Comparison of ENCODE assay signal across 13 mouse cellular contexts in genomic region chr9:43419993-43420715, GRCm38 (mm10).
DNase-seq lines count a peak whose midpoint lies in the region; ATAC-seq lines count a peak whose summit lies in the region.
"Had no signal": no experiment of that assay in that cellular context is flagged by ENCODE, and none has a peak within 500 bp of the region (broad histone marks: within the 10 kb centered on the region; RNA-seq: fewer than 3 reads in every experiment).

No protein-coding gene starts in this region.

- 30% methylated on average over 17 of the region's 17 CpGs for WGBS in limb, embryonic 11.5 days
- WGBS in limb, embryonic 10.5 days: 30% methylated on average over 17 of the region's 17 CpGs
- WGBS in embryonic facial prominence, embryonic 14.5 days: 20% methylated on average over 17 of the region's 17 CpGs
- whole genome bisulfite sequencing in midbrain, embryonic 12.5 days: 12% methylated on average over 17 of the region's 17 CpGs

- H3K4me1 ChIP-seq in limb, embryonic 11.5 days (ENCODE audit: control insufficient read depth, insufficient read depth, low read length): no peaks in the 10 kb centered on the region; the same call in 1 of the 2 replicates
- peaks cover 18% of the 10 kb centered on the region for H3K4me1 ChIP-seq in limb, embryonic 10.5 days
- no peaks in the 10 kb centered on the region for H3K4me1 ChIP-seq in embryonic facial prominence, embryonic 14.5 days (ENCODE audit: control insufficient read depth, insufficient read depth, low read length)
- peaks cover 16% of the 10 kb centered on the region; the same call in 1 of the 2 replicates for H3K4me1 ChIP-seq in midbrain, embryonic 12.5 days
- H3K4me1 ChIP-seq: intestine, embryonic 15.5 days had no signal

- no peak for DNase-seq in limb, embryonic 11.5 days (ENCODE audit: low spot score)
- no peak for DNase-seq in limb, embryonic 10.5 days (ENCODE audit: low spot score)
- no peak for DNase-seq in embryonic facial prominence, embryonic 14.5 days (ENCODE audit: low spot score)
- peak; percentile 66 for DNase-seq in retina, postnatal 1 day
- DNase-seq in gastrocnemius, postnatal 14 days: no peak
- DNase-seq in Muller cell, postnatal 12 days (ENCODE audit: inconsistent ontology term): no peak
- DNase-seq in frontal cortex, postnatal 14 days (ENCODE audit: low spot score in 2 of 2): no peak
- DNase-seq: cerebellum, postnatal 10 days; kidney, postnatal 4 days had no signal

- H3K27me3 ChIP-seq in limb, embryonic 11.5 days (ENCODE audit: control insufficient read depth, insufficient read depth, low read length): no peaks in the 10 kb centered on the region
- H3K27me3 ChIP-seq in limb, embryonic 10.5 days (ENCODE audit: low read depth, poor library complexity, severe bottlenecking): peaks cover 36% of the 10 kb centered on the region
- H3K27me3 ChIP-seq in embryonic facial prominence, embryonic 14.5 days (replicated peaks; ENCODE audit: control insufficient read depth, insufficient read depth, low read length): 0 out of 2 replicates have a peak, but pooled peaks cover 7% of the 10 kb centered on the region
- peaks cover 51% of the 10 kb centered on the region for H3K27me3 ChIP-seq in midbrain, embryonic 12.5 days
- H3K27me3 ChIP-seq: intestine, embryonic 15.5 days had no signal

- H3K27ac ChIP-seq in limb, embryonic 11.5 days (replicated peaks; ENCODE audit: low read depth, low read length): no peak overlapping the region
- no peak overlapping the region for H3K27ac ChIP-seq in limb, embryonic 10.5 days
- no peak overlapping the region for H3K27ac ChIP-seq in embryonic facial prominence, embryonic 14.5 days (replicated peaks; ENCODE audit: low read depth, low read length)
- peak overlapping the region; percentile 22; the same call in 1 of the 2 replicates for H3K27ac ChIP-seq in midbrain, embryonic 12.5 days (replicated peaks)
- H3K27ac ChIP-seq: intestine, embryonic 15.5 days; stomach, postnatal 0 days had no signal

- H3K4me2 ChIP-seq in limb, embryonic 11.5 days (ENCODE audit: low read depth, severe bottlenecking): peak overlapping the region; percentile 7; the same call in 1 of the 2 replicates
- H3K4me2 ChIP-seq in embryonic facial prominence, embryonic 14.5 days (ENCODE audit: low read depth, low read length): 0 out of 2 replicates have a peak overlapping the region, but pooled peaks have one; percentile 17
- peak overlapping the region; percentile 49 for H3K4me2 ChIP-seq in midbrain, embryonic 12.5 days (replicated peaks)
- H3K4me2 ChIP-seq: intestine, embryonic 15.5 days had no signal

- no peak for ATAC-seq in limb, embryonic 11.5 days (ENCODE audit: insufficient number of reproducible peaks, low FRiP score, low TSS enrichment, low read depth)
- no peak for ATAC-seq in embryonic facial prominence, embryonic 14.5 days (ENCODE audit: low read depth)
- ATAC-seq in midbrain, embryonic 12.5 days (ENCODE audit: low FRiP score, low read depth): peak; percentile 62
- ATAC-seq: intestine, embryonic 15.5 days had no signal

- H3K36me3 ChIP-seq in limb, embryonic 11.5 days (ENCODE audit: control insufficient read depth, insufficient read depth, low read length): no peaks in the 10 kb centered on the region
- no peaks in the 10 kb centered on the region for H3K36me3 ChIP-seq in limb, embryonic 10.5 days
- H3K36me3 ChIP-seq in embryonic facial prominence, embryonic 14.5 days (ENCODE audit: control insufficient read depth, insufficient read depth, low read length): no peaks in the 10 kb centered on the region
- no peaks in the 10 kb centered on the region for H3K36me3 ChIP-seq in midbrain, embryonic 12.5 days
- H3K36me3 ChIP-seq: intestine, embryonic 15.5 days had no signal

- no peak overlapping the region for H3K9ac ChIP-seq in limb, embryonic 11.5 days (ENCODE audit: low read length)
- H3K9ac ChIP-seq in embryonic facial prominence, embryonic 14.5 days (ENCODE audit: low read depth, low read length): peak overlapping the region; percentile 36; the same call in 1 of the 2 replicates
- no peak overlapping the region for H3K9ac ChIP-seq in midbrain, embryonic 12.5 days (replicated peaks)
- H3K9ac ChIP-seq: intestine, embryonic 15.5 days had no signal

- no peak overlapping the region for H3K4me3 ChIP-seq in limb, embryonic 11.5 days (ENCODE audit: low read depth, low read length)
- no peak overlapping the region for H3K4me3 ChIP-seq in limb, embryonic 10.5 days
- no peak overlapping the region for H3K4me3 ChIP-seq in embryonic facial prominence, embryonic 14.5 days (ENCODE audit: low read depth, low read length)
- 0 out of 2 replicates have a peak overlapping the region, but pooled peaks have one; percentile 10 for H3K4me3 ChIP-seq in midbrain, embryonic 12.5 days
- H3K4me3 ChIP-seq: intestine, embryonic 15.5 days; myocyte had no signal

- intact Hi-C loops in gastrocnemius, postnatal 14 days (cut with DNase I; ENCODE audit: low total_unique reads): no loop called here

- H3K9me3 ChIP-seq in limb, embryonic 11.5 days (ENCODE audit: control insufficient read depth, low read length): no peaks in the 10 kb centered on the region
- no peaks in the 10 kb centered on the region for H3K9me3 ChIP-seq in limb, embryonic 10.5 days (replicated peaks)
- no peaks in the 10 kb centered on the region for H3K9me3 ChIP-seq in embryonic facial prominence, embryonic 14.5 days (ENCODE audit: control insufficient read depth, low read length)
- H3K9me3 ChIP-seq in midbrain, embryonic 12.5 days: no peaks in the 10 kb centered on the region
- H3K9me3 ChIP-seq: intestine, embryonic 15.5 days had no signal
